Mouse (Mus musculus): ENCODE results near the gene Man1c1. TPM values are rescaled to one million over a fixed set of nuclear protein-coding genes. Genes with fewer than 3 reads are reported as not detected.

Man1c1 gene
- total and polyA plus RNA-seq, 2 experiments from 2014 or later, result 2.4 to 9.9 TPM

DNA sequence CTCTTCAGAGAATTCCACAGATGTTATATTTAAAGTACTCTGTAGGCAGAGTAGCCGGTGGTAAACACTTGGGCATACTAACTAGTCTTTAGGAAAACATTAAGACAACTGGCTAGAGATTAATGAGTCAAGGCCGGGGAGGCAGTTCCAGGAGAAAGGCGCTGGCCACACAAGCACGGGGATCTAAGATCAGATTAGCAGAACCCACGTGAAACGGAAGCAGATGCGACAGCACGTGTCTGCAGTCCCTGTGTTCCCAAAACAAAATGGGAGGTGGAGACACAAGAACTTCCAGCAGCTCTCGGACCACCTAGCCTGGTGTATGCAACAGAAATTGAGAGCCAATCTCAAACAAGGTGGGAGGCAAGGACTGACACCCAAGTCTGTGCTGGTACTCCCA lies 82.4 kb downstream of the Man1c1 start:
- DNase-seq (no peak), ATAC-seq (no peak)
- no peak overlapping the region for H3K4me2 ChIP-seq (ENCODE audit: low read depth)
- no peak overlapping the region for H3K27ac ChIP-seq (ENCODE audit: low read depth, low read length)
- no peak overlapping the region for H3K9ac ChIP-seq
- no peak for TF ChIP-seq CTCF (IDR thresholded peaks at IDR 0.05; ENCODE audit: low read depth)
- WGBS, result 81% methylated on average over 9 of the region's 9 CpGs
- H3K36me3 ChIP-seq (ENCODE audit: insufficient read depth), result no peaks in the 10 kb centered on the region
- peaks cover 9% of the 10 kb centered on the region; the same call in 1 of the 2 replicates for H3K4me1 ChIP-seq (ENCODE audit: insufficient read depth)
- H3K4me3 ChIP-seq (ENCODE audit: low read depth, low read length), result no peak overlapping the region
- H3K9me3 ChIP-seq (ENCODE audit: low read length), result no peaks in the 10 kb centered on the region
- H3K27me3 ChIP-seq (ENCODE audit: insufficient read depth, low read length), result no peaks in the 10 kb centered on the region

DNA sequence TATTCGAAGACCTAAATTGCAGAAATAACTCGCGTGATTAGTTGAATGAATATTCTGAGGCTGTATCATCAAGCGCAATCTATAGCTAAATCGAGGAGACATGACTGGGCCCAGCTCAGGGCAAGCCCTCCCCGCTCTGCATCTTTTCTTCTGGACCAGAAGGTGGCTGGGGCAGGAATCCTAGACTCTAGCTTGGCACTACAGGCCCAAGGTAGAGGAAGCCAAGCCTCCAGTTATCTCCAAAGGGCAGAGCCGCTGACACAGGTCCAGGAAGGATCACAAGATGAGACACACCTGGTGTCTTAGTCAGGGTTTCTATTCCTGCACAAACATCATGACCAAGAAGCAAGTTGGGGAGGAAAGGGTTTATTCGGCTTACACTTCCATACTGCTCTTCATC lies 83.8 kb downstream of the Man1c1 start:
- no peak overlapping the region for H3K4me2 ChIP-seq (ENCODE audit: low read depth)
- DNase-seq (no peak), ATAC-seq (no peak)
- no peak overlapping the region for H3K4me3 ChIP-seq (ENCODE audit: low read depth, low read length)
- no peak overlapping the region for H3K9ac ChIP-seq
- H3K27me3 ChIP-seq (ENCODE audit: insufficient read depth, low read length), result no peaks in the 10 kb centered on the region
- peaks cover 15% of the 10 kb centered on the region; the same call in 1 of the 2 replicates for H3K4me1 ChIP-seq (ENCODE audit: insufficient read depth)
- 78% methylated on average over 8 of the region's 8 CpGs for WGBS
- H3K9me3 ChIP-seq (ENCODE audit: low read length), result no peaks in the 10 kb centered on the region
- H3K27ac ChIP-seq (ENCODE audit: low read depth, low read length), result peak overlapping the region; percentile 40; the same call in 1 of the 2 replicates
- no peak for TF ChIP-seq CTCF (IDR thresholded peaks at IDR 0.05; ENCODE audit: low read depth)
- no peaks in the 10 kb centered on the region for H3K36me3 ChIP-seq (ENCODE audit: insufficient read depth)

DNA sequence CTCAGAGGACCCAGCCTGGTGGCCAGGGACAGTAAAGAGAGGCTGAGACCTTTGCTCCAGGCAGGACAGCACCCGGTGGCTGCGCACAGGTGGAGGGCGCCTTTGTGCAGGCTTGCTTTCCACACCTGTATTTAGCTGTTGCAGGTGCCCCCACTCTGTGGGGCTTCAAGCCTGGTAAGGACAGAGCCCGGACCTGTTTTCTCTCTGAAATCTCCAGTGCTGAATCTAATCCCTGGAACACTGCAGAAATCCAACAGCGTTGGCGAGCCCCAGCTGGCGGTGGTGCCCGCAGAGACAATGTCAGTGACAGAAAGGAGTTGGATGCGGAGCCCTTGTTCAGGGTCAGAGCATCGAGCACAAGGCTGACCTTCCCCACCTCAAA lies 84.6 kb downstream of the Man1c1 start:
- Histone ChIP-seq H3K4me2 (ENCODE audit: low read depth) (no peak overlapping the region), H3K9ac (no peak overlapping the region), H3K9me3 (ENCODE audit: low read length) (no peaks in the 10 kb centered on the region), H3K4me1 (ENCODE audit: insufficient read depth) (peaks cover 13% of the 10 kb centered on the region; the same call in 1 of the 2 replicates), H3K4me3 (ENCODE audit: low read depth, low read length) (no peak overlapping the region), H3K27me3 (ENCODE audit: insufficient read depth, low read length) (no peaks in the 10 kb centered on the region), H3K36me3 (ENCODE audit: insufficient read depth) (no peaks in the 10 kb centered on the region), H3K27ac (ENCODE audit: low read depth, low read length) (peak overlapping the region; percentile 40; the same call in 1 of the 2 replicates)
- DNase-seq (no peak), ATAC-seq (no peak)
- TF ChIP-seq CTCF (IDR thresholded peaks at IDR 0.05; ENCODE audit: low read depth), result no peak
- WGBS, result 67% methylated on average over 10 of the region's 10 CpGs

GRCm38 (mm10) chr4:134618810-134619488 lies 85.1 kb downstream of the Man1c1 start:
- Histone ChIP-seq H3K9me3 (ENCODE audit: low read length) (no peaks in the 10 kb centered on the region), H3K27ac (ENCODE audit: low read depth, low read length) (no peak overlapping the region), H3K4me3 (ENCODE audit: low read depth, low read length) (no peak overlapping the region), H3K4me1 (ENCODE audit: insufficient read depth) (peaks cover 8% of the 10 kb centered on the region; the same call in 1 of the 2 replicates), H3K27me3 (ENCODE audit: insufficient read depth, low read length) (no peaks in the 10 kb centered on the region), H3K4me2 (ENCODE audit: low read depth) (no peak overlapping the region), H3K36me3 (ENCODE audit: insufficient read depth) (no peaks in the 10 kb centered on the region), H3K9ac (no peak overlapping the region)
- TF ChIP-seq CTCF (IDR thresholded peaks at IDR 0.05; ENCODE audit: low read depth), result no peak
- ATAC-seq (no peak), DNase-seq (no peak)
- 74% methylated on average over 13 of the region's 13 CpGs for WGBS

GRCm38 (mm10) chr4:134617779-134618178 lies 86.3 kb downstream of the Man1c1 start:
- 82% methylated on average over 4 of the region's 4 CpGs for WGBS
- H3K4me3 ChIP-seq (ENCODE audit: low read depth, low read length), result no peak overlapping the region
- ATAC-seq (no peak), DNase-seq (no peak)
- no peaks in the 10 kb centered on the region for H3K27me3 ChIP-seq (ENCODE audit: insufficient read depth, low read length)
- no peak overlapping the region for H3K9ac ChIP-seq
- peaks cover 6% of the 10 kb centered on the region; the same call in 1 of the 2 replicates for H3K4me1 ChIP-seq (ENCODE audit: insufficient read depth)
- H3K9me3 ChIP-seq (ENCODE audit: low read length), result no peaks in the 10 kb centered on the region
- H3K36me3 ChIP-seq (ENCODE audit: insufficient read depth), result no peaks in the 10 kb centered on the region
- TF ChIP-seq CTCF (IDR thresholded peaks at IDR 0.05; ENCODE audit: low read depth), result no peak
- no peak overlapping the region for H3K27ac ChIP-seq (ENCODE audit: low read depth, low read length)
- no peak overlapping the region for H3K4me2 ChIP-seq (ENCODE audit: low read depth)

- Histone ChIP-seq H3K9ac (no peak overlapping the region), H3K36me3 (ENCODE audit: insufficient read depth) (no peaks in the 10 kb centered on the region), H3K9me3 (ENCODE audit: low read length) (no peaks in the 10 kb centered on the region), H3K27me3 (ENCODE audit: insufficient read depth, low read length) (no peaks in the 10 kb centered on the region), H3K4me2 (ENCODE audit: low read depth) (no peak overlapping the region), H3K4me1 (ENCODE audit: insufficient read depth) (peaks cover 6% of the 10 kb centered on the region; the same call in 1 of the 2 replicates), H3K27ac (ENCODE audit: low read depth, low read length) (peak overlapping the region; percentile 29; the same call in 1 of the 2 replicates), H3K4me3 (ENCODE audit: low read depth, low read length) (no peak overlapping the region)
- DNase-seq (peak; percentile 37), ATAC-seq (peak; percentile 73)
- no peak for TF ChIP-seq CTCF (IDR thresholded peaks at IDR 0.05; ENCODE audit: low read depth)
- 31% methylated on average over 15 of the region's 15 CpGs for WGBS
Observed at GRCm38 (mm10) chr4:134615929-134616625, 88.0 kb downstream of the Man1c1 start.

DNA sequence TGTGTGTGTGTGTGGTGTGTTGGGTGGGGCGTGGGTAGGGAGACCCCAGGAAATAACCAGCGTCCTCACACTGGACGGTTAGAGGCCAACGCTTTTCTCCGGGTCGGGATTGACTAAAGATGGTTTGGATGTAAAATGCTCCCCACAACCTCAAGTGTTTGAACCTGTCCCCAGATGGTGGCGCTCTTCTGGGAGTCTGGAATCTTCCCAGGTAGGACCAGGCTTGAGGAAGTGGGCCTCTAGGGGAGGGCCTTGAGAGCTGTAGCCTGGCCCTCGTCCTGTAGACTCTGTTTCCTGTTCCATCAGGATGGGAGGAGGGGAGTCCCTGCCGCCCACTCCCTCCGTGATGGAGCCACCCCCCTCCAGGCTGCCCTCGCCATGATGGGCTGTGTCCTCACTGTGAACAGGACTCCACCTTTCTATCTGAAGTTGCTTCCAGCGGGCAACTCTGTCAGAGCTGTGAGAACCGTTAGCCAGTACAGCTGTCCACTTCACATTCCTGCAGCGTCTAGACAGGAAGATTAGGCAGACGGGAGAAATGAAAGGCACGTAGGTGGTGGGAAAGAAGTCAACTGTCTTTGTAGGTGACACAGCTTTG lies 91.9 kb downstream of the Man1c1 start:
- no peak overlapping the region for H3K4me2 ChIP-seq (ENCODE audit: low read depth)
- H3K36me3 ChIP-seq (ENCODE audit: insufficient read depth), result no peaks in the 10 kb centered on the region
- WGBS, result 67% methylated on average over 16 of the region's 16 CpGs
- H3K27ac ChIP-seq (ENCODE audit: low read depth, low read length), result no peak overlapping the region
- no peak for DNase-seq
- no peak overlapping the region for H3K4me3 ChIP-seq (ENCODE audit: low read depth, low read length)
- no peak overlapping the region for H3K9ac ChIP-seq
- no peaks in the 10 kb centered on the region for H3K27me3 ChIP-seq (ENCODE audit: insufficient read depth, low read length)
- H3K4me1 ChIP-seq (ENCODE audit: insufficient read depth), result peaks cover 6% of the 10 kb centered on the region; the same call in 1 of the 2 replicates
- H3K9me3 ChIP-seq (ENCODE audit: low read length), result no peaks in the 10 kb centered on the region
- no peak for ATAC-seq
- TF ChIP-seq CTCF (IDR thresholded peaks at IDR 0.05; ENCODE audit: low read depth), result 0 out of 2 replicates have a peak, but pooled peaks have one; percentile 24

Measured in forebrain, postnatal 0 days (tissue).